In genomic region chr13:47187836-47188235, GRCm38 (mm10) we compare ENCODE assay signal across 22 mouse cellular contexts.
DNase-seq lines count a peak whose midpoint lies in the region; ATAC-seq and TF ChIP-seq lines count a peak whose summit lies in the region.
"Had no signal": no experiment of that assay in that cellular context is flagged by ENCODE, and none has a peak within 500 bp of the region (broad histone marks: within the 10 kb centered on the region; RNA-seq: fewer than 3 reads in every experiment).

No protein-coding gene starts in this region.

- peaks cover 17% of the 10 kb centered on the region for H3K4me1 ChIP-seq in liver, adult 2 months (ENCODE audit: control insufficient read depth, insufficient read depth, low read length)
- peaks cover 17% of the 10 kb centered on the region for H3K4me1 ChIP-seq in liver, postnatal 0 days (ENCODE audit: insufficient read depth)
- H3K4me1 ChIP-seq in testis, adult 2 months (ENCODE audit: control insufficient read depth, insufficient read depth, low read length), result no peaks in the 10 kb centered on the region
- H3K4me1 ChIP-seq in brown adipose tissue, adult 24 weeks (ENCODE audit: control insufficient read depth, insufficient read depth, insufficient read length, low read length), result peaks cover 3% of the 10 kb centered on the region; the same call in 1 of the 2 replicates
- H3K4me1 ChIP-seq: embryonic facial prominence, embryonic 15.5 days; forebrain, embryonic 13.5 days; forebrain, embryonic 15.5 days had no signal

- TF ChIP-seq CTCF in liver, adult 2 months (IDR thresholded peaks at IDR 0.05; ENCODE audit: low read depth, low read length), result no peak
- no peak for TF ChIP-seq CTCF in liver, postnatal 0 days (IDR thresholded peaks at IDR 0.05; ENCODE audit: low read depth)
- TF ChIP-seq CTCF in testis, adult 2 months (IDR thresholded peaks at IDR 0.05; ENCODE audit: control insufficient read depth, insufficient read depth, insufficient replicate concordance, low read depth, low read length), result no peak

- no peak overlapping the region for H3K4me3 ChIP-seq in liver, adult 2 months (ENCODE audit: insufficient read depth, low read depth, low read length)
- H3K4me3 ChIP-seq in liver, postnatal 0 days (ENCODE audit: low read depth, low read length), result no peak overlapping the region
- no peak overlapping the region for H3K4me3 ChIP-seq in testis, adult 2 months (ENCODE audit: control insufficient read depth, low read depth, low read length)
- H3K4me3 ChIP-seq in brown adipose tissue, adult 24 weeks (ENCODE audit: insufficient read depth, low read depth, low read length), result no peak overlapping the region
- H3K4me3 ChIP-seq: embryonic facial prominence, embryonic 13.5 days; embryonic facial prominence, embryonic 15.5 days; forebrain, embryonic 13.5 days; forebrain, embryonic 15.5 days had no signal

- H3K27me3 ChIP-seq in liver, adult 2 months (ENCODE audit: control insufficient read depth, insufficient read depth, low read length), result no peaks in the 10 kb centered on the region
- no peaks in the 10 kb centered on the region for H3K27me3 ChIP-seq in liver, postnatal 0 days (ENCODE audit: insufficient read depth, low read length)
- H3K27me3 ChIP-seq in testis, adult 2 months (ENCODE audit: control insufficient read depth, insufficient read depth, low read length), result no peaks in the 10 kb centered on the region
- H3K27me3 ChIP-seq: embryonic facial prominence, embryonic 15.5 days; forebrain, embryonic 15.5 days had no signal

- no peak for TF ChIP-seq EP300 in liver, postnatal 0 days (IDR thresholded peaks at IDR 0.05; ENCODE audit: low read depth)

- WGBS in liver, adult 2 months, result 50% methylated on average over 4 of the region's 4 CpGs
- 58% methylated on average over 4 of the region's 4 CpGs for WGBS in liver, postnatal 0 days (ENCODE audit: insufficient replicate concordance)

- peak; percentile 69 for DNase-seq in liver, adult 2 months (ENCODE audit: extremely low read depth, low read depth, low spot score)
- DNase-seq in liver, postnatal 0 days, result no peak
- DNase-seq in testis, postnatal 10 days (ENCODE audit: low spot score), result no peak
- DNase-seq in right cerebral cortex, adult 18-20 months, result no peak
- DNase-seq: adrenal gland, adult 8-10 months; adrenal gland, postnatal 14 days; adrenal gland, postnatal 36 days; cerebellum, adult 11 months; cerebellum, adult 18-20 months; cerebellum, adult 8-10 months; cerebellum, adult 9-11 months; cerebellum, postnatal 14 days; cerebellum, postnatal 36 days; embryo, embryonic 11 days; forebrain, postnatal 0 days had no signal

- no peaks in the 10 kb centered on the region for H3K9me3 ChIP-seq in liver, postnatal 0 days (ENCODE audit: low read length)
- H3K9me3 ChIP-seq: embryonic facial prominence, embryonic 13.5 days; embryonic facial prominence, embryonic 15.5 days; forebrain, embryonic 13.5 days; forebrain, embryonic 15.5 days had no signal

- 0 out of 2 replicates have a peak overlapping the region, but pooled peaks have one; percentile 19 for H3K27ac ChIP-seq in liver, adult 2 months (replicated peaks; ENCODE audit: insufficient read depth, low read depth, low read length)
- H3K27ac ChIP-seq in liver, postnatal 0 days (ENCODE audit: low read depth), result no peak overlapping the region
- peak overlapping the region; percentile 34 for H3K27ac ChIP-seq in testis, adult 2 months (ENCODE audit: control insufficient read depth, insufficient read depth, low read depth, low read length)
- peak overlapping the region; percentile 15; the same call in 1 of the 2 replicates for H3K27ac ChIP-seq in brown adipose tissue, adult 24 weeks (replicated peaks; ENCODE audit: low read depth, low read length)
- H3K27ac ChIP-seq: embryonic facial prominence, embryonic 13.5 days; embryonic facial prominence, embryonic 15.5 days; forebrain, embryonic 13.5 days; forebrain, embryonic 15.5 days had no signal

- no peak for ATAC-seq in liver, postnatal 0 days
- no peak for ATAC-seq in erythroblast, adult 5-6 weeks (replicated peaks; ENCODE audit: low FRiP score, poor library complexity, severe bottlenecking)
- ATAC-seq: forebrain, embryonic 13.5 days; forebrain, embryonic 15.5 days; forebrain, postnatal 0 days had no signal

- H3K9ac ChIP-seq in liver, adult 2 months (ENCODE audit: low read depth, low read length), result no peak overlapping the region
- H3K9ac ChIP-seq in liver, postnatal 0 days (replicated peaks), result no peak overlapping the region
- H3K9ac ChIP-seq: embryonic facial prominence, embryonic 13.5 days; embryonic facial prominence, embryonic 15.5 days; forebrain, embryonic 13.5 days; forebrain, embryonic 15.5 days; forebrain, postnatal 0 days had no signal

- H3K4me2 ChIP-seq in liver, postnatal 0 days (ENCODE audit: low read depth, low read length), result no peak overlapping the region
- H3K4me2 ChIP-seq: embryonic facial prominence, embryonic 13.5 days; embryonic facial prominence, embryonic 15.5 days; forebrain, embryonic 13.5 days; forebrain, embryonic 15.5 days had no signal

- H3K36me3 ChIP-seq in liver, adult 2 months (ENCODE audit: control insufficient read depth, insufficient read depth, low read length), result no peaks in the 10 kb centered on the region
- H3K36me3 ChIP-seq in liver, postnatal 0 days (replicated peaks; ENCODE audit: insufficient read depth, low read length), result no peaks in the 10 kb centered on the region
- H3K36me3 ChIP-seq in testis, adult 2 months (ENCODE audit: control insufficient read depth, insufficient read depth, low read length), result no peaks in the 10 kb centered on the region
- H3K36me3 ChIP-seq: embryonic facial prominence, embryonic 13.5 days; embryonic facial prominence, embryonic 15.5 days; forebrain, embryonic 15.5 days had no signal

- TF ChIP-seq POLR2A in liver, adult 2 months (IDR thresholded peaks at IDR 0.05; ENCODE audit: extremely low read depth, insufficient read depth, low read length), result no peak
- TF ChIP-seq POLR2A in testis, adult 2 months (IDR thresholded peaks at IDR 0.05; ENCODE audit: control insufficient read depth, low read depth, low read length), result no peak

- 0 out of 2 replicates have a peak, but pooled peaks cover 4% of the 10 kb centered on the region for H3K79me2 ChIP-seq in liver, adult 2 months (ENCODE audit: control insufficient read depth, insufficient read depth, low read length)
